Mouse (Mus musculus) spleen, adult 2 months (tissue): Measurements from ENCODE around the gene Crtam.

Experiments
- CTCF ChIP-seq: fragments of 200-500 bp; IDR thresholded peaks from 2 replicates; pipeline ENCODE4 v1.5.1; 2011; ENCODE audit warnings: mild to moderate bottlenecking, inconsistent platforms; ENCODE audit not compliant: insufficient read depth, insufficient read length, insufficient replicate concordance; ENCODE audit errors: extremely low read depth
- POLR2A ChIP-seq: fragments of 200-500 bp; IDR thresholded peaks from 2 replicates; pipeline ENCODE4 v1.6.1; 2011; ENCODE audit warnings: low read depth, low read length, inconsistent platforms

GRCm38 (mm10) chr9:41031590-41032489 is 27.4 kb upstream of the Crtam start:
- no peak for TF ChIP-seq CTCF
- no peak for TF ChIP-seq POLR2A
